Mouse (Mus musculus) CH12.LX (cell line): ENCODE measurements at regions not wholly inside any gene's neighbourhood (a gene's known extent, or its start where the extent isn't known, plus 50 kb on each side); places are given as distances from the start of the nearest gene placed in this dataset.

Experiments
- DNase-seq: peaks from one replicate; pipeline ENCODE4 v3.0.0-alpha.2; 2013; ENCODE audit errors: extremely low read depth
- H3K27ac ChIP-seq: 2 replicates; pipeline ENCODE4 v1.5.1; 2012; ENCODE audit warnings: low read depth, mild to moderate bottlenecking, control low read depth, moderate library complexity; ENCODE audit not compliant: insufficient read depth
- H3K27me3 ChIP-seq: replicated peaks from 2 replicates; pipeline ENCODE3; 2012; ENCODE audit warnings: inconsistent platforms
- H3K36me3 ChIP-seq, 2 experiments: replicated peaks in 1 of 2; 2 replicates each; pipeline versions ENCODE3 to v1.6.1; 2012; ENCODE audit warnings: inconsistent platforms in 1 of 2, low read length in 1 of 2, mild to moderate bottlenecking in 1 of 2, mixed read lengths in 1 of 2, moderate library complexity in 1 of 2; ENCODE audit not compliant: control insufficient read depth in 1 of 2, insufficient read depth in 1 of 2
- H3K4me1 ChIP-seq, 2 experiments: 2 replicates each; pipeline ENCODE4 v1.6.1; 2012; ENCODE audit warnings: inconsistent platforms in 1 of 2, moderate library complexity in 1 of 2; ENCODE audit not compliant: insufficient read depth in 2 of 2, control insufficient read depth in 1 of 2
- H3K4me2 ChIP-seq: 2 replicates; pipeline ENCODE4 v1.6.1; 2012; ENCODE audit warnings: low read depth, mild to moderate bottlenecking, control low read depth; ENCODE audit not compliant: poor library complexity, insufficient read depth, severe bottlenecking
- H3K4me3 ChIP-seq, 3 experiments: fragments of 150-350 bp in 1 of 3; sonication (generic) in 1 of 3; replicated peaks in 1 of 3; 2 replicates each; pipeline versions ENCODE3 to v1.5.1; 2011 to 2012; ENCODE audit warnings: low read depth in 2 of 3, low read length in 2 of 3, mild to moderate bottlenecking in 2 of 3, moderate library complexity in 2 of 3, control low read depth in 1 of 3, improper control_type of control experiment in 1 of 3, inconsistent platforms in 1 of 3, mixed read lengths in 1 of 3; ENCODE audit not compliant: poor library complexity in 1 of 3
- H3K79me2 ChIP-seq: replicated peaks from 2 replicates; pipeline ENCODE4 v1.6.1; 2012; ENCODE audit warnings: mild to moderate bottlenecking, moderate library complexity; ENCODE audit not compliant: control insufficient read depth, poor library complexity, insufficient read depth, severe bottlenecking; ENCODE audit errors: extremely low read depth
- H3K9ac ChIP-seq: 2 replicates; pipeline ENCODE4 v1.6.1; 2012; ENCODE audit warnings: low read depth, mild to moderate bottlenecking, control low read depth, moderate library complexity; ENCODE audit not compliant: insufficient read depth
- H3K9me3 ChIP-seq: replicated peaks from 2 replicates; pipeline ENCODE3; 2012; ENCODE audit warnings: low read length, inconsistent platforms, mixed read lengths
- BHLHE40 ChIP-seq: IDR thresholded peaks from 2 replicates; pipeline ENCODE4 v1.6.1; 2011; ENCODE audit warnings: mild to moderate bottlenecking, low read depth, low read length, improper control_type of control experiment
- CHD1 ChIP-seq: IDR thresholded peaks from 2 replicates; pipeline ENCODE4 v1.6.1; 2012; ENCODE audit warnings: low read depth, low read length, improper control_type of control experiment, inconsistent platforms
- CHD2 ChIP-seq: IDR thresholded peaks from 2 replicates; pipeline ENCODE4 v1.6.1; 2011; ENCODE audit warnings: low read length, improper control_type of control experiment
- CTCF ChIP-seq, 2 experiments: IDR thresholded peaks in 1 of 2; conservative IDR thresholded peaks in 1 of 2; 2 replicates each; pipeline ENCODE4 v1.5.1; 2011 to 2012; ENCODE audit warnings: low read depth in 2 of 2, low read length in 2 of 2, improper control_type of control experiment in 1 of 2, inconsistent platforms in 1 of 2, mild to moderate bottlenecking in 1 of 2, moderate library complexity in 1 of 2
- E2F4 ChIP-seq: IDR thresholded peaks from 2 replicates; pipeline ENCODE4 v1.6.1; 2011; ENCODE audit warnings: low read depth, low read length, improper control_type of control experiment; ENCODE audit not compliant: insufficient replicate concordance
- ELF1 ChIP-seq: IDR thresholded peaks from 2 replicates; pipeline ENCODE4 v1.6.1; 2014; ENCODE audit warnings: low read depth, mild to moderate bottlenecking, inconsistent platforms, low read length, improper control_type of control experiment
- ETS1 ChIP-seq: conservative IDR thresholded peaks from 2 replicates; pipeline ENCODE4 v1.6.1; 2012; ENCODE audit warnings: low read depth, mild to moderate bottlenecking, inconsistent platforms, low read length, improper control_type of control experiment, moderate library complexity
- IRF4 ChIP-seq: IDR thresholded peaks from 2 replicates; pipeline ENCODE4 v1.6.1; 2014; ENCODE audit warnings: low read depth, mild to moderate bottlenecking, inconsistent platforms, low read length, improper control_type of control experiment
- KAT2A ChIP-seq: IDR thresholded peaks from 2 replicates; pipeline ENCODE4 v1.6.1; 2012; ENCODE audit warnings: low read length, improper control_type of control experiment, inconsistent platforms; ENCODE audit not compliant: insufficient replicate concordance
- MAFK ChIP-seq: IDR thresholded peaks from 2 replicates; pipeline ENCODE4 v1.6.1; 2011; ENCODE audit warnings: low read length, improper control_type of control experiment; ENCODE audit not compliant: insufficient replicate concordance
- MAX ChIP-seq: IDR thresholded peaks from 2 replicates; pipeline ENCODE4 v1.6.1; 2011; ENCODE audit warnings: low read length, improper control_type of control experiment
- MAZ ChIP-seq: IDR thresholded peaks from 2 replicates; pipeline ENCODE4 v1.6.1; 2012; ENCODE audit warnings: low read depth, mild to moderate bottlenecking, inconsistent platforms, low read length, improper control_type of control experiment, moderate library complexity
- MXI1 ChIP-seq: IDR thresholded peaks from 2 replicates; pipeline ENCODE4 v1.6.1; 2011; ENCODE audit warnings: mild to moderate bottlenecking, low read depth, low read length, improper control_type of control experiment
- MYC ChIP-seq: IDR thresholded peaks from 2 replicates; pipeline ENCODE4 v1.6.1; 2011; ENCODE audit warnings: low read depth, mild to moderate bottlenecking, improper control_type of control experiment, low read length
- SIN3A ChIP-seq: IDR thresholded peaks from 2 replicates; pipeline ENCODE4 v1.6.1; 2012; ENCODE audit warnings: low read length, improper control_type of control experiment, inconsistent platforms
- SMC3 ChIP-seq: IDR thresholded peaks from 2 replicates; pipeline ENCODE4 v1.6.1; 2011; ENCODE audit warnings: low read depth, low read length, improper control_type of control experiment
- TCF12 ChIP-seq: IDR thresholded peaks from 2 replicates; pipeline ENCODE4 v1.6.1; 2014; ENCODE audit warnings: low read depth, mild to moderate bottlenecking, inconsistent platforms, low read length, improper control_type of control experiment
- UBTF ChIP-seq: IDR thresholded peaks from 2 replicates; pipeline ENCODE4 v1.6.1; 2012; ENCODE audit warnings: low read depth, mild to moderate bottlenecking, inconsistent platforms, low read length, improper control_type of control experiment, moderate library complexity
- USF1 ChIP-seq: IDR thresholded peaks from 2 replicates; pipeline ENCODE4 v1.6.1; 2014; ENCODE audit warnings: low read depth, mild to moderate bottlenecking, inconsistent platforms, low read length, improper control_type of control experiment
- ZC3H11A ChIP-seq: IDR thresholded peaks from 2 replicates; pipeline ENCODE4 v1.6.1; 2012; ENCODE audit warnings: low read depth, mild to moderate bottlenecking, inconsistent platforms, low read length, improper control_type of control experiment
- ZKSCAN1 ChIP-seq: IDR thresholded peaks from 2 replicates; pipeline ENCODE4 v1.6.1; 2012; ENCODE audit warnings: low read depth, inconsistent platforms, low read length, improper control_type of control experiment, borderline replicate concordance
- ZMIZ1 ChIP-seq: IDR thresholded peaks from 2 replicates; pipeline ENCODE4 v1.6.1; 2012; ENCODE audit warnings: low read depth, mild to moderate bottlenecking, inconsistent platforms, low read length, improper control_type of control experiment
- dilution Hi-C: fragments of 300-500 bp; cut with MboI; formaldehyde crosslinking; loops from 2 replicates; pipeline ENCODE4 v1.14.3; 2020; ENCODE audit warnings: low sequenced_read_pairs; ENCODE audit not compliant: extremely low pct_unique_long_range_greater_than_20kb, extremely low pct_ligation_motif_present
- in situ Hi-C: fragments of 300-500 bp; cut with MboI; formaldehyde crosslinking; loops from 3 replicates; pipeline ENCODE4 v1.14.3; 2019; ENCODE audit warnings: low sequenced_read_pairs, low pct_ligation_motif_present, low pct_unique_long_range_greater_than_20kb, mixed read lengths

- no peaks in the 10 kb centered on the region for H3K79me2 ChIP-seq
- no peaks in the 10 kb centered on the region for H3K4me1 ChIP-seq
- no peak overlapping the region for H3K4me2 ChIP-seq
- no peaks in the 10 kb centered on the region for H3K36me3 ChIP-seq
- dilution Hi-C loops (no loop called here), in situ Hi-C loops (no loop called here)
- H3K9ac ChIP-seq: no peak overlapping the region
- H3K9me3 ChIP-seq: no peaks in the 10 kb centered on the region
- H3K27me3 ChIP-seq: no peaks in the 10 kb centered on the region
- no peak overlapping the region for H3K4me3 ChIP-seq
- no peak overlapping the region for H3K27ac ChIP-seq
- DNase-seq: no peak
- TF ChIP-seq ZKSCAN1: no peak
- TF ChIP-seq CHD1: no peak
- no peak for TF ChIP-seq KAT2A
- TF ChIP-seq TCF12: no peak
- no peak for TF ChIP-seq MAZ
- TF ChIP-seq ELF1: no peak
- no peak for TF ChIP-seq BHLHE40
- TF ChIP-seq ZMIZ1: no peak
- TF ChIP-seq MXI1: no peak
- no peak for TF ChIP-seq MAFK
- no peak for TF ChIP-seq SIN3A
- TF ChIP-seq ZC3H11A: no peak
- no peak for TF ChIP-seq MYC
- no peak for TF ChIP-seq CHD2
- TF ChIP-seq, all 38 proteins: peak for 0
Observed at GRCm38 (mm10) chr15:54177221-54177620, 292.5 kb downstream of the Gm7489 start.

GRCm38 (mm10) chr15:54177791-54178190 lies 293.1 kb downstream of the Gm7489 start:
- DNase-seq: no peak
- Histone ChIP-seq H3K79me2 (no peaks in the 10 kb centered on the region), H3K27me3 (no peaks in the 10 kb centered on the region)
- TF ChIP-seq CTCF (conservative IDR thresholded peaks at IDR 0.05 in 1 of 2, IDR thresholded peaks at IDR 0.05 in 1 of 2; ENCODE audit: low read depth in 2 of 2, low read length in 2 of 2) (no peak), ZKSCAN1 (no peak), USF1 (no peak), MXI1 (no peak), KAT2A (no peak), IRF4 (no peak), MAZ (no peak), E2F4 (no peak), CHD2 (no peak), ZC3H11A (no peak), ETS1 (no peak), CHD1 (no peak), TCF12 (no peak), UBTF (no peak), MAX (no peak), SMC3 (no peak)
- TF ChIP-seq, all 38 proteins: peak for 0
- H3K9ac ChIP-seq: no peak overlapping the region
- no peaks in the 10 kb centered on the region for H3K9me3 ChIP-seq
- no peaks in the 10 kb centered on the region for H3K4me1 ChIP-seq
- H3K36me3 ChIP-seq: no peaks in the 10 kb centered on the region
- in situ Hi-C loops: no loop called here
- no peak overlapping the region for H3K4me3 ChIP-seq
- no peak overlapping the region for H3K4me2 ChIP-seq
- dilution Hi-C loops: no loop called here
- H3K27ac ChIP-seq: no peak overlapping the region
